Comparison of ENCODE assay signal across 27 mouse cellular contexts in the genomic region with DNA sequence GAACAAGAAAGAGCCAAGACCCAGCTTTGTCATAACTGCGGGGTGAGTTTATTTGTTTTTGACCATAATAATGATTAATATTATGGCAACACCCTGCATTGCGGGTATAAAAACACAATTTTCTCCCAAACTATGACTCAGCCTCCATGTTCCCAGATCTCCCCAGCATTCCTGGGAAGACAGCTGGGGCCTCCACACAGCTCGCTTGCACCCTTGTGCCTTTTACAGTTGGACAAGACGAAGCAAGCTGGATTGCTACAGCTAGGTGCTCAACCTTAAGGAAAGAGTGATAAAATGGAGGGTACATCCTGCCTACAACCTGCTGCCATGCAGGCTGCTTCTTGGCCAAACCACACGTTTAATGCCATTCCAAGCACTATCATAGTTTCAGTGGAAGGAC. TPM values are rescaled to one million over a fixed set of nuclear protein-coding genes. Genes with fewer than 3 reads are reported as not detected.
DNase-seq lines count a peak whose midpoint lies in the region; TF ChIP-seq lines count a peak whose summit lies in the region.
"Had no signal": no experiment of that assay in that cellular context is flagged by ENCODE, and none has a peak within 500 bp of the region (broad histone marks: within the 10 kb centered on the region; RNA-seq: fewer than 3 reads in every experiment).

No protein-coding gene starts in this region.

- peak overlapping the region; percentile 34 for H3K4me2 ChIP-seq in myocyte (ENCODE audit: low read depth)
- H3K4me2 ChIP-seq: embryonic facial prominence, embryonic 13.5 days; embryonic facial prominence, embryonic 15.5 days; forebrain, embryonic 12.5 days had no signal

- no peaks in the 10 kb centered on the region for H3K79me3 ChIP-seq in C2C12 (ENCODE audit: low read depth)

- 87% methylated on average over 5 of the region's 5 CpGs for WGBS in kidney, adult 2 months

- H3K4me3 ChIP-seq in C2C12 (ENCODE audit: insufficient read depth, poor library complexity, severe bottlenecking) (no peak overlapping the region), myocyte (no peak overlapping the region)
- no peak overlapping the region for H3K4me3 ChIP-seq in kidney, adult 2 months (ENCODE audit: insufficient read depth, low read depth, low read length)
- H3K4me3 ChIP-seq: embryonic facial prominence, embryonic 13.5 days; embryonic facial prominence, embryonic 15.5 days; erythroblast, embryonic 14.5 days; forebrain, embryonic 10.5 days; forebrain, embryonic 12.5 days had no signal

- H3ac ChIP-seq in C2C12 (ENCODE audit: control insufficient read depth, insufficient read length, low read depth) (no peak overlapping the region), myocyte (ENCODE audit: control insufficient read depth, insufficient read length) (no peak overlapping the region)

- H3K36me3 ChIP-seq in C2C12 (ENCODE audit: control insufficient read depth, insufficient read depth) (no peaks in the 10 kb centered on the region), myocyte (ENCODE audit: control insufficient read depth, insufficient read depth) (no peaks in the 10 kb centered on the region)
- H3K36me3 ChIP-seq in kidney, adult 2 months (ENCODE audit: control insufficient read depth, insufficient read depth, low read length): no peaks in the 10 kb centered on the region
- H3K36me3 ChIP-seq: embryonic facial prominence, embryonic 13.5 days; embryonic facial prominence, embryonic 15.5 days; forebrain, embryonic 10.5 days; forebrain, embryonic 12.5 days had no signal

- H3K79me2 ChIP-seq in C2C12 (ENCODE audit: control insufficient read depth, insufficient read depth): no peaks in the 10 kb centered on the region
- H3K79me2 ChIP-seq in myocyte (ENCODE audit: control insufficient read depth, insufficient read depth): no peaks in the 10 kb centered on the region

- TF ChIP-seq POLR2A in myocyte (IDR thresholded peaks at IDR 0.05; ENCODE audit: insufficient read length, low read depth): no peak
- TF ChIP-seq POLR2A in kidney, adult 2 months (IDR thresholded peaks at IDR 0.05; ENCODE audit: low read depth, low read length): no peak

- H3K27me3 ChIP-seq in C2C12 (ENCODE audit: control insufficient read depth, insufficient read depth, insufficient read length): no peaks in the 10 kb centered on the region
- H3K27me3 ChIP-seq in myocyte (ENCODE audit: control insufficient read depth, insufficient read depth, insufficient read length): no peaks in the 10 kb centered on the region
- no peaks in the 10 kb centered on the region for H3K27me3 ChIP-seq in kidney, adult 2 months (replicated peaks; ENCODE audit: control insufficient read depth, insufficient read depth, low read length)
- H3K27me3 ChIP-seq: embryonic facial prominence, embryonic 15.5 days had no signal

- no peak for TF ChIP-seq CTCF in C2C12 (IDR thresholded peaks at IDR 0.05; ENCODE audit: control insufficient read depth, insufficient read depth, insufficient read length)
- TF ChIP-seq CTCF in kidney, adult 2 months (conservative IDR thresholded peaks at IDR 0.05; ENCODE audit: insufficient read depth, insufficient read length, low read depth, low read length): no peak

- no peaks in the 10 kb centered on the region for H3K4me1 ChIP-seq in kidney, adult 2 months (ENCODE audit: control insufficient read depth, insufficient read depth, low read length)
- H3K4me1 ChIP-seq: embryonic facial prominence, embryonic 13.5 days; embryonic facial prominence, embryonic 15.5 days; forebrain, embryonic 12.5 days had no signal

- intact Hi-C loops in left cerebral cortex, postnatal 14 days (cut with DNase I): no loop called here

- no peak for DNase-seq in urinary bladder, postnatal 36 days (ENCODE audit: low spot score in 2 of 2)
- no peak for DNase-seq in left cerebral cortex, postnatal 14 days (ENCODE audit: low spot score in 2 of 2)
- no peak for DNase-seq in kidney, adult 2 months
- DNase-seq: adrenal gland, adult 2 months; adrenal gland, postnatal 10 days; adrenal gland, postnatal 25 days; B cell, adult 2 months; cerebellum, adult 11 months; cerebellum, adult 18-20 months; cerebellum, adult 8-10 months; cerebellum, adult 9-11 months; cerebellum, postnatal 14 days; cerebellum, postnatal 36 days; embryo, embryonic 11 days had no signal

- no peak overlapping the region for H3K27ac ChIP-seq in kidney, adult 2 months (ENCODE audit: insufficient read depth, low read depth, low read length)
- H3K27ac ChIP-seq: embryonic facial prominence, embryonic 13.5 days; embryonic facial prominence, embryonic 15.5 days; forebrain, embryonic 10.5 days; forebrain, embryonic 12.5 days had no signal

TF ChIP-seq in C2C12, 6 proteins besides CTCF, POLR2A, EP300 and RAD21:
- TF ChIP-seq MAX (IDR thresholded peaks at IDR 0.05) (no peak), MYOG (IDR thresholded peaks at IDR 0.05; ENCODE audit: control insufficient read depth, extremely low read depth, insufficient read length) (no peak), FOSL1 (IDR thresholded peaks at IDR 0.05; ENCODE audit: insufficient read depth, low read length, poor library complexity, severe bottlenecking) (no peak), CEBPB (IDR thresholded peaks at IDR 0.05; ENCODE audit: low read depth) (no peak), MYOD1 (IDR thresholded peaks at IDR 0.05; ENCODE audit: control insufficient read depth, insufficient read length, low read depth) (peak; percentile 58), USF1 (IDR thresholded peaks at IDR 0.05; ENCODE audit: low read depth) (no peak)
TF ChIP-seq in C2C12: peak in this region for 1.

TF ChIP-seq in myocyte, 11 proteins besides CTCF, POLR2A, EP300 and RAD21:
- TF ChIP-seq TCF3 (IDR thresholded peaks at IDR 0.05; ENCODE audit: insufficient read length, low read depth) (no peak), MYOG (IDR thresholded peaks at IDR 0.05; ENCODE audit: control insufficient read depth in 1 of 3, insufficient read depth in 1 of 3, insufficient read length in 2 of 3, low read depth in 2 of 3) (peak in 1 of 3 experiments; percentile 68), MYOD1 (IDR thresholded peaks at IDR 0.05; ENCODE audit: control insufficient read depth in 1 of 3, insufficient read length in 2 of 3, low read depth in 2 of 3) (peak in 1 of 3 experiments; percentile 10)

RNA-seq across cellular contexts. Expression of gene Fgf16, which starts 45.7 kb away (rescaled TPM):
- polyA plus RNA-seq in C2C12 (2012; fragmentation: generic; extraction: Trizol) (not detected), myocyte (2012; fragmentation: generic; extraction: Trizol) (not detected)
- total RNA-seq in left cerebral cortex, postnatal 14 days (2021): under 1 TPM; 0.66 to 0.90 TPM
- 0.15 and 0.19 TPM in 2 replicates for polyA plus RNA-seq in kidney, adult 2 months (2012; rRNA removed)
- total RNA-seq: adrenal gland, postnatal 25 days; common myeloid progenitor, adult 5-6 weeks; ES-E14; MEL had no signal
- polyA plus RNA-seq: erythroblast, embryonic 14.5 days; forebrain, embryonic 12.5 days; forebrain, embryonic 14.5 days; forebrain, embryonic 16.5 days; Patski had no signal
